In the genomic region with DNA sequence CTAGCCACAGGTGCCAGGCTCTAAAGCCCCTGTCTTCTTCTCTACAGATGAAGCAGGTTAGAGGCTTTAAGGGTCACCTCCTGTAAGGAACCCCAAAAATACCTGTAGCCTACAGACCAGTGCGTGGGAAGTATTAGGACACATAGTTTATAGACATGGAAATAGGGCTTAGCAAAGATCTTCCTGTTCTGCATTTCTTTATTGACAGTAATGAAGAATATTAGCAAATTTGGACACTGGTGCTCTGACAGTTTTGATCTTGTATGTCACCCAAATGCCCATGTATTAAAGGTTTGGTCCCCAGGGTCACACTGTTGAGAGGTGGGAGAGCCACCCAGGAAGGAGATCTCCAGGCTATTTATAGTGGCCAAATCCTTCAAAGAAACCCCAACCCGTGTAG, we compare ENCODE assay signal across 9 mouse cellular contexts.
"Had no signal": no experiment of that assay in that cellular context is flagged by ENCODE, and none has a peak within 500 bp of the region (broad histone marks: within the 10 kb centered on the region; RNA-seq: fewer than 3 reads in every experiment).

No protein-coding gene starts in this region.

- DNase-seq: kidney, adult 9 months; midbrain, embryonic 14.5 days; retina, postnatal 1 day; spleen, adult 18-20 months; thymus, adult 18-20 months; thymus, postnatal 14 days had no signal

- H3K27me3 ChIP-seq: neural tube, embryonic 13.5 days had no signal

- H3K9me3 ChIP-seq: midbrain, embryonic 10.5 days; neural tube, embryonic 13.5 days had no signal

- H3K4me3 ChIP-seq: midbrain, embryonic 10.5 days; neural tube, embryonic 13.5 days had no signal

- H3K4me2 ChIP-seq: neural tube, embryonic 13.5 days had no signal

- H3K27ac ChIP-seq: liver, embryonic 14.5 days; midbrain, embryonic 10.5 days; neural tube, embryonic 13.5 days had no signal

- H3K4me1 ChIP-seq: midbrain, embryonic 10.5 days had no signal

- H3K9ac ChIP-seq: liver, embryonic 14.5 days; neural tube, embryonic 13.5 days had no signal

- H3K36me3 ChIP-seq: midbrain, embryonic 10.5 days had no signal
